ENCODE assay signal across 8 mouse cellular contexts in genomic region chr16:75325296-75325695, GRCm38 (mm10).
A peak's percentile ranks its signal among the peaks of the same experiment; 100 is the strongest.
DNase-seq lines count a peak whose midpoint lies in the region; ATAC-seq and TF ChIP-seq lines count a peak whose summit lies in the region.
"Had no signal": no experiment of that assay in that cellular context is flagged by ENCODE, and none has a peak within 500 bp of the region (broad histone marks: within the 10 kb centered on the region; RNA-seq: fewer than 3 reads in every experiment).

No protein-coding gene starts in this region.

- TF ChIP-seq POLR2A in limb, embryonic 14.5 days (IDR thresholded peaks at IDR 0.05; ENCODE audit: borderline replicate concordance, extremely low read depth, insufficient read depth, insufficient read length): no peak

- CTCF ChIA-PET in Patski (lab: Charles Lee): no interaction called here

- POLR2A ChIA-PET in Patski (lab: Charles Lee): no interaction called here

- H3K9me3 ChIP-seq in limb, embryonic 14.5 days (ENCODE audit: control insufficient read depth, low read length): no peaks in the 10 kb centered on the region
- H3K9me3 ChIP-seq in limb, embryonic 10.5 days (replicated peaks): no peaks in the 10 kb centered on the region
- H3K9me3 ChIP-seq in heart, embryonic 12.5 days (replicated peaks): no peaks in the 10 kb centered on the region

- no peaks in the 10 kb centered on the region for H3K27me3 ChIP-seq in limb, embryonic 14.5 days (ENCODE audit: control insufficient read depth, insufficient read depth, low read length)
- no peaks in the 10 kb centered on the region for H3K27me3 ChIP-seq in limb, embryonic 10.5 days (ENCODE audit: low read depth, poor library complexity, severe bottlenecking)
- H3K27me3 ChIP-seq in Patski: no peaks in the 10 kb centered on the region
- no peaks in the 10 kb centered on the region for H3K27me3 ChIP-seq in heart, embryonic 12.5 days (replicated peaks)

- H3K9ac ChIP-seq in limb, embryonic 14.5 days (ENCODE audit: low read depth, low read length, severe bottlenecking): no peak overlapping the region
- no peak overlapping the region for H3K9ac ChIP-seq in heart, embryonic 12.5 days

- in situ Hi-C loops in Patski (cut with MboI; ENCODE audit: low pct_unique_long_range_greater_than_20kb): loop anchor here (25.0 kb wide), 1 partner anchor 1587 kb away; no protein-coding TSS in a partner anchor

- peak; percentile 6 for TF ChIP-seq CTCF in Patski (IDR thresholded peaks at IDR 0.05)

- H3K36me3 ChIP-seq in limb, embryonic 14.5 days (ENCODE audit: control insufficient read depth, insufficient read depth, low read length): no peaks in the 10 kb centered on the region
- no peaks in the 10 kb centered on the region for H3K36me3 ChIP-seq in limb, embryonic 10.5 days
- no peaks in the 10 kb centered on the region for H3K36me3 ChIP-seq in heart, embryonic 12.5 days

- DNase-seq in limb, embryonic 14.5 days (ENCODE audit: low spot score): peak; percentile 60
- DNase-seq in limb, embryonic 10.5 days (ENCODE audit: low spot score): no peak
- no peak for DNase-seq in Patski (ENCODE audit: low read depth, low spot score)
- peak; percentile 16 for DNase-seq in embryo, embryonic 11.5 days (ENCODE audit: low read depth, low spot score)
- peak; percentile 26 for DNase-seq in mesoderm, embryonic 11.5 days (ENCODE audit: low read depth, low spot score)
- no peak for DNase-seq in adrenal gland, adult (ENCODE audit: inconsistent age in 2 of 2, low spot score in 1 of 2)
- DNase-seq: lung, postnatal 10 days had no signal

- 80% methylated on average over 1 of the region's 1 CpGs for WGBS in limb, embryonic 14.5 days
- WGBS in limb, embryonic 10.5 days: 88% methylated on average over 1 of the region's 1 CpGs
- WGBS in heart, embryonic 12.5 days: 80% methylated on average over 1 of the region's 1 CpGs

- H3K4me3 ChIP-seq in limb, embryonic 14.5 days (replicated peaks; ENCODE audit: low read length): no peak overlapping the region
- no peak overlapping the region for H3K4me3 ChIP-seq in limb, embryonic 10.5 days
- no peak overlapping the region for H3K4me3 ChIP-seq in heart, embryonic 12.5 days

- ATAC-seq in limb, embryonic 14.5 days (ENCODE audit: low FRiP score, low read depth): no peak
- no peak for ATAC-seq in Patski
- no peak for ATAC-seq in heart, embryonic 12.5 days (ENCODE audit: insufficient number of reproducible peaks, low FRiP score)

- no peak overlapping the region for H3K27ac ChIP-seq in limb, embryonic 14.5 days (replicated peaks; ENCODE audit: low read depth, low read length)
- no peak overlapping the region for H3K27ac ChIP-seq in limb, embryonic 10.5 days
- H3K27ac ChIP-seq in heart, embryonic 12.5 days (ENCODE audit: poor library complexity, severe bottlenecking): no peak overlapping the region

- no peak overlapping the region for H3K4me2 ChIP-seq in limb, embryonic 14.5 days (replicated peaks; ENCODE audit: low read depth, low read length, severe bottlenecking)
- H3K4me2 ChIP-seq in heart, embryonic 12.5 days: no peak overlapping the region

- no peaks in the 10 kb centered on the region for H3K4me1 ChIP-seq in limb, embryonic 14.5 days (ENCODE audit: control insufficient read depth, insufficient read depth, low read length)
- no peaks in the 10 kb centered on the region for H3K4me1 ChIP-seq in limb, embryonic 10.5 days
- no peaks in the 10 kb centered on the region for H3K4me1 ChIP-seq in heart, embryonic 12.5 days (replicated peaks)

Comparison
In these comparisons a context has a peak if more than half of its experiments do, and no peak if none do; other contexts are left out.
1. DNase-seq: peak in limb, embryonic 14.5 days (single experiment), embryo, embryonic 11.5 days (single experiment) and mesoderm, embryonic 11.5 days (single experiment); none in limb, embryonic 10.5 days (single experiment), Patski (single experiment) and adrenal gland, adult (0 of 2).